Mouse (Mus musculus) erythroblast, adult 5-6 weeks (primary cell): Measurements from ENCODE around the gene Cdk5rap1. TPM values are rescaled to one million over a fixed set of nuclear protein-coding genes. Genes with fewer than 3 reads are reported as not detected.
"Not testable (repeated sequence)": the region's sequence is repeated elsewhere in the genome, so short reads cannot be mapped to it uniquely, and the experiment has no call there.

ENCODE experiments used
- ATAC-seq: replicated peaks from 2 replicates; pipeline ENCODE4 v1.8.0; 2016; ENCODE audit warnings: moderate number of reproducible peaks, mild to moderate bottlenecking, moderate TSS enrichment, inconsistent platforms; ENCODE audit not compliant: poor library complexity, low FRiP score, severe bottlenecking
- total RNA-seq, 2 experiments: library from RNA; stranded (forward) in 1 of 2; stranded (reverse) in 1 of 2; fragments of 150-400 nt in 1 of 2; fragments of 200-764, 138-1000 nt in 1 of 2; gene quantifications; 2 replicates each; pipeline versions ENCODE4 v1.2.3 to v1.2.4; 2015 to 2017; ENCODE audit warnings: low replicate concordance in 2 of 2

Cdk5rap1 gene
- total RNA-seq, 2 experiments from 2014 or later: 12.7 to 13.1 TPM

DNA sequence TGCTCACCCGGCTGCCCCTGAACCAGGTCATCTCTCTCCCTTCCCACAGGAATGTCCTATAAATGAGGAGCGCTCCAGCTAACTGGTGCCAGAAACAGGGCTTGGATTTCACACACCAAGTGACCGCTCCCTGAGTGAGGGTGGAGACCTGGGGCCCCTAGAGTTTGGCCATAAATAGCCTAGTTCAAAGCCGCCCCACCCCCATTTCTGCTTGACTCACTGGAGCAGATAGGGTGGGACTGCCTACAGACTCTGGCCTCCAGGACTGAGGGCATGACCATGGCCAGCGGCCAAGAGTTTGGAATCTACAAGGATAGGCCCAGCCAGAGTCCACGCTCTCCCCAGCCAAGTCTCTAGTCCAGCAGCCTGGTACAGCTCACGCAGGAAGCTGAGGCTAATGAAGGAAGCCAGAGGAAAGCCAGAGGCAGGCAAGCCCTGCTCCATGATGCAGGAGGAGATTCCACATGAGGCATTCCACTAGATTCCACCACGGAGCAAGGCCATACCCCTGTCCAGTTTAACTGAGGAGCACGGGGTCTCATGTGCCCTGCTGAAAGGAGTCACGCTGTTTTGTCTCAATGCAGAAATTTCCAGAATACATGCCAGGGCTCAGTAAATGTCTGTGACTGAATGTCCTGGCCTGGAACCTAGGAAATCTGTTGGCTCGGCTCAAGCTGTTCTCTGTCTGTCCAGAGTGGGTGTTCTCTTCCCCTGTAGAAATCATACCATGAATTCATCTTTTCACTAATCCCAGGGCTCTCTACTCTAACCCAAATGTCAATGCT is 17.6 kb upstream of the Cdk5rap1 start:
- ATAC-seq: 0 out of 2 replicates have a peak, but pooled peaks have one; percentile 39

DNA sequence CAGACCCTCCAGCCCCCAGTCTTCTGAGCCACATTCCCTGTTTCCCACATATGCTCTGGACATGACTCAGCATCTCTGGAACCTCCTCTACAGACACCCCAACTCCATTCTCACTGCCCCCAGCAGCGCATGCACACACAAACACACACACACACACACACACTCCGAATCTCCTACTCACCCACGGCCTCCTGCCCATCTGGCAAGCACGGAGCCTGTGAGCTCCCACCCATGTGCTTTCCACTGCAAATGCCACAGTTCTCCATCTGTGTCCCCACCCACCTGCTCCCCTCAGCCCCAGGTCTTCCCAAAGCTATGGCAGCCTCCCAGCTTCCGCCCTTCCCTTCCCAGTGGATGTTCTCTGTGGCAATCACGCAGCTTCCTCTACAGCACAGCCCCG is 6.3 kb upstream of the Cdk5rap1 start:
- no peak for ATAC-seq

DNA sequence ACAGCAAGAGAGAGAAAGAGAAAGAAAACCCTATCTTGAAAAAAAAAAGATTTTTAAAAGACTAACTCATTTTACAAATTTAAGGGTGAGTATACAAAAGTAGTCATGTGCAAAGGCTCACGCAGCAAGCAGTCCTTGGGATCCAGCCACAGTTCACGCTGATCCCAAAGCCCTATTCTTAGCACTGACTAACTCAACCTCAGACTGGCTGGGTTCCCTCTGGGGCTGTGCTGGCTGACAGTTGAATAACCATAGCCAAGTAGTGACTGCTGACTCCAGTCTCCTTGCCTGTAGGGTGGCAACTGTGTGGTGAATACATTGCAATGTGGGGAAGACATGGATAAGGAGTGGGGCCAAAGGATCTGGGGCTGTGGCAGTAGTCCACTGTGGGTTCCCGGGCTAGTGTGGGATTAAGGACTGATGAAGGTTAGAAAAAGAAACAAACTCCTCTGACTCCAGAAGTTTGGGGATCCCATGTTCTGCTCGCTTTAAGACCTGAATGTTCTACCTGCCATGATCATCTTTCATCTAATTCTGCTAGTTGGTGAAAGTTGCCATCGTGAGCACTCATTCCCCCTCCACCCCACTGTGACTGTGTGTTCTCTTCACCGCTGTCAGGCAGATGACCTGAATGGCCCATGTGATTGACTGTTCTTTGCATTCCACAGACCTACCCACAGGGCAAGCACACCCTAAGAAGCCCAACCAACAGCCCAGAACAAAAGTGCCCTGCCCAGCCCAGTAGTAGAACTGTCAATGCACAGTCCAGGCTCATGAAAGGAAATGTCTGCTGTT is 2.2 kb upstream of the Cdk5rap1 start:
- ATAC-seq: no peak

DNA sequence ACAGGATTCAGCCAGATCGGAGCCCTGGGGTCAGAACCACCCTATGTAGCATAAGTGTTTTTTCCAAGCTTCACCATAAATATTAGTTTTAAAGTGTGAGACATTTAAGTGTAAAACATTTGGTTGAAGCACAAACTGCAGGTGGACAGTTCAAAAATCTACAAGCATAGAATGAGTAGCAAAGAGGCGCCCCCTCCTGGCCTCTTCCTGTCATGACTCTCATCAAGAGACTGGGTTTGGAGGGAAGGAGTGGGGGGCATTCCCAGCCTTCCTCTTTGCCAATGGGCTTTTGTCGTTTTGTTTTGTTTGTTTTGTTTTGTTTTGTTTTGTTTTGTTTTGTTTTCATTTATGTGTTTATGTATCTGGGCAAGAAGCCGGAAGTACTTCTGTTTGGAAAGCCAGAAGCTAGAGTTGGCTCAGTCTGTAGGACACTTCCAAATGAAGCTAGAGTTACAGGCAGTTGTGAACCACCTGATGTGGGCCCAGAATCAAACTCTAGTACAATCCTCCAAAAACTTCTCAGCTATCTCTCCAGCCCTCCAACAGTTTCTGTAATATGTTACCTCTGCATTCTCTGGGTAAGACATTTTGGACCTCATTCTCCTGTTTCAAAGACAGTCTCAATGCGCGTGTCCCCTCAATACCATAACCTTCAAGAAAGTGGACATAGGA is 1.3 kb upstream of the Cdk5rap1 start:
- ATAC-seq: peak; percentile 56

DNA sequence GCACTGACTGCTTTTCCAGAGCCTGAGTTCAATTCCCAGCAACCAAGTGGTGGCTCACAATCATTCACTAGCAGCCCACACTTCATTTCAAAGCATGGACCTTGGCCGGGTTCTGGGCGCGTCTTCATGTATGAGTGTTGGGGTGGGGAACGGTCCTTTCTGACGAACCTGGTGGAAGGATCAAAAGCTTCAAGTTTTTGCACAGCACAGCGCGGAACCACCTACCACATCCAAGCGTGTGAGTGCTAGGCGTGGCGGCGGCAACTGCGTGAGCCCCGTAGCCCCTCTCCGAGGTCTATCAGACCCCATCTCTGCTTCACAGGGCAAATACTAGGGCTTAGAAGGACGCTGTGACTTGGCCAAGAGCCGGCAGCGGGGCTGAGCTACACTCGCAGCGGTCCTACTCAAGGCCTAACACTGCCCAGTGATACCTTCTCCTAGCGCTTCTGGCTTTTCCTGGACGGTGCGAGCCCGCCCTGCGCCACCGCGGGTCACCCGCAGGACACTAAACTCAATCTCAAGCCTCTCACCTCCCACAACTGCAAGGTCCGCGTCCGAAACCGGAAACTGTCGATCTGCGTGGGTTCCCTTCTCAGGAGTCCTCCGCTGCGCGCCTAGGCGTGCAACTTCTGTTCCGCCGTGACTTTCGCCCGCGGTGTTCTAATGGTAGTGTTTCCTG is 520 bp downstream of the Cdk5rap1 start:
- peak; percentile 89 for ATAC-seq

DNA sequence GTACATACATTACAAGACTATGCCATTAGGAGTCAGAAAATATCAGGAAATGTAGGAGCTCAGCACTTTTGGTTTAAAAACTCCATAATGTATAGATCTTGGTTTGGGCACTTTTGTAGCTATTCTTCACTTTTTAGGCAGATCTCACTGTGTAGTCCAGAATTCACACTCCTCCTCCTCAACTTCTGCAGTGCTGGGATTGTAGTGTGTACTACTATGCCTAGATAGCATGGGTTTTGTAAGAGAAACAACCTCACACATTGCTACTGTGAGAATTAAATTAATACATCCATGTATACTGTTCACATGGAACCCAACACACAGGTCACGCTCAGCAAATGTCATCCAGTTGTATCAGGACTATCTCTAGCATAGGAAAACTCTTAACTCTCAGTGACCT is 5.3 kb downstream of the Cdk5rap1 start:
- ATAC-seq: no peak

DNA sequence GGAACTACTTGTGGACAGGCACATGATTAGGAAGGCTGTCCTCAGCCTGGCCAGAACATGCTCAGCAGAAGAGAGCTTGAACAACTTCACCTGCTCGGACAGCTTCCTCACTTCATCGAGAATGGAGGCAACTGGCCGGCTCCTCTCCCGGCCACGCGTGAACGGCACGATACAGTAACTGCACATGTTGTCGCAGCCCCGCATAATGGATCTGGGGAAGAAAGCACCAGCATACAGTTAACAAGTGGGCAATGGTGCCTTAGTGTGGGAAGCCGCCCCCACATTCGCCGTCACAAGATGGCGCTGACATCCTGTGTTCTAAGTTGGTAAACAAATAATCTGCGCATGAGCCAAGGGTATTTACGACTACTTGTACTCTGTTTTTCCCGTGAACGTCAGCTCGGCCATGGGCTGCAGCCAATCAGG is 18.8 kb downstream of the Cdk5rap1 start:
- ATAC-seq: 0 out of 2 replicates have a peak, but pooled peaks have one; percentile 39

DNA sequence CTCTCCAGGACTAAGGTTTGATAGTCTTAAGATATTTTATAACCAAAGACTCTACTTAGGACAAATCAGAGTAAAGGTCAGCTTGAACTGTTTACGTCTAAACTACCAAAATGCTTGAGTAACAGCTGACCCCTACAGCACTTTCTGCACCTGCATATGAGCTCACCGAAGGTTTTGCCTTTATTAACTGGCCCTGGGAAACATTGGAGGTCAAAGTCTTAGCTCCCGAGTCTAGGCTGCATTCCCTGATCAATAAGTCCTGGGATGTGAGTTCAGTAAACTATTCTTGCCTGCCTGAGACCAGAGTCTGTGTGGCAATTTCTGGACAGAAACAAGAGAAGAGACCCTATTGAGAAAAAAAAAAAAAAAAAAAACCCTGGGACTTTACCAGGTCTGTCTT is 24.7 kb downstream of the Cdk5rap1 start:
- no peak for ATAC-seq

DNA sequence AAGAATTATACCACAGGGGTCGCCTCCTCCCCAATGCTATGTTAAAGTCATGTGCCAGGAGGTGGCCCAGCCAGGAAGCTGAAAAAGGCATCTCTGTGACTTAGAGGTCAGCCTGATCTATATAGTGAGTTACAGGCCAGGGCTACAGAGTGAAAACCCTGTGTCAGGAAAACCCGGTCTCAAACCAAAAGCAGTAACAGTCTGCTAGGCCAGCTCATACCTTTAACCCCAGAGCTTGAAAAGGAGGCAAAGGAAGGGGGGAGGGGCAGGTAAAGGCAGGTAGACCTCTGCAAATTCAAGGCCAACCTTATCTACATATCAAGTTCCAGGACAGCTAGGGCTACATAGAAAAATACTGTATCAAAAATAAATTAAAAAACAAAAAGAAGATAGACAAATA is 33.5 kb downstream of the Cdk5rap1 start:
- no peak for ATAC-seq

DNA sequence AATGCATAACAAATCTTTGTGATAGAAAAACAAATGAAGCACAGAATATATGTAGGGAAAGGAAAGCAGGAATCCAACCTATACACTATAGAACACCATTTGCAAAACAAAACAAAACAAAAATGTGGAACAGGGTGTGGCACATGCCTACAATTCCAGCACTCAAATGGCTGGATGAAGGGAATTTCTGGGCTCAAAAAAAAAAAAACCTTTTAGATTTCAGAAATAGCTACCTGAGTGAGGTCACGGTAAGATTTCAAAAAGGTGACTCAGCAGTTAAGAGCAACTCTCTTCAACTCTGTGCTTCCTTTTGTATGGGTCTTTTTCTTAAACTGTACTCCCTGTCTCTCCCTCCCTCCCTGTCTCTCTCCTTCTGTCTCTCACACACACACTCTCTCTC is 34.6 kb downstream of the Cdk5rap1 start:
- no peak for ATAC-seq

DNA sequence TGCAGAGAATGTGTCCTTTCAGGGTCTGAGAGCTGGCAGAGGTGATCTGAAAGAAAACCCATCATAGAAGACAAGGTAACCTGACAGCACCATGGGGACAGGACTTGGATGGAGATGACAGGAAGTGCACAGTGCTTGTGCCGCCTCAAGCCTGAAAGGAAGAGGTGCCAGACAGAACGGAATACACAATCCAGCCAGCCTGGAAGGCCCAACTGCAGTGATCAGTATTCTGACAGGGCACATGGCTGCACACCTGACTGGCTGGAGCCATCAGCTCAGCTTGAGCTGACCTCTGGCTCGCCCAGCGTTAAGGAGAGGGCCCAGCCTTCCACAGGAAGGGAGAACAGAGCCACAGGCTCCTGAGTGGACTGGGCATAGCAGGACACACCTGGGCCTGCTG is 37.2 kb downstream of the Cdk5rap1 start:
- no peak for ATAC-seq

DNA sequence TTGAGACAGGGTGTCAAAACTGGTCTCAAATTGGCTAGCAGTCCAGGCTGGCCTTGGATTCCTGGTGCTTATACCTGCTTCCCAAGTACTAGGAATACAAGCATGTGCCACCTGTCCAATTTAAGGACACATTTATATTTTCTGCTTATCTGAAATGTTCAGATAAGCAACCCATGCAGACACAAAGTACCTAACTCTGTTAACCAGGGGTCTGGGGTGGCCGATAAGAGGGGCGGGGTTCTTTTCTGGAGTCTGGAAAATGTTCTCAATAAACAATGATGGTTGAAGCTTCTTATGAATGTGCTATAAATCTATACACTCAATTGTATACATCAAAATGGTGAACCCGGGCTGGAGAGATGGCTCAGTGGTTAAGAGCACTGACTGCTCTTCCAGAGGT is 46.0 kb downstream of the Cdk5rap1 start:
- ATAC-seq: peak; percentile 72

DNA sequence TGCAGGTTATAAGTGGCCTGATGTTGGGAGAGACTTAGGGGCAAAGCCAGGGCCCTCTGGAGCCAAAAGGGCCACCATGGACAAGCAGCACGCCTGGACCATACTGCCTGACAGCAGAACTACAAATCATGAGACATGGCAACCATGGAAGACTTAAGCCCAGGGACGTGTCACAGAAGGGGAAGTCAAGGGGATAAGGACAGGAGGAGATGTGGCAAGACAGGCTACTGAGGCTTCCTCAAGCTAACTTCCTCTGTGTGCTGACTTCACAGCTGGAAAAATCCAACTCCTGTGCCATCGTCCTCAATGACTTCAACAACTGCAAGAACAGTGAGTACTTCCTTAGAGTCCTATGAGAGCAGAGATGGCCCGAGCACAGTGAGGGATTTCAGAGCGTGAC is 59.0 kb downstream of the Cdk5rap1 start:
- not testable (repeated sequence) for ATAC-seq

DNA sequence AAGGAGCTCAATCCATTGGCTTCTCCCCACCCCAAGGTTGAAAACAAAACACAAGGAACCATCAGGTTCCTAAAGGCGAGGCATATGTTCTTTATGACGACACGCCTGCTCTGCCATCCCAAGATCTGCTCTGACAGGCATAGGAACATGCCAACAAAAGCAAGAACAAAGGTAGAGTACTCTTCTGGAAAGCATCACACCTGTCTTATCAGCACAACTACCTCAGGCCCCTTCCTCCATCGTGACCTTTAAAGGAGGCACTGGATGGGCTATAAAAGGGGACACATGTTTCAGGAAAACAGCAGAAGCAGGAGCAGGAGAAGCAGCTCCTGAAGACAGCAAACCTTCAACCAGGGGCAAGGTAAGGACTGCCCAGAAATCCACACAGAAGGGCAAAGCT is 65.9 kb downstream of the Cdk5rap1 start, which contains the start of gene Bpifb9b:
Gene Bpifb9b (plus strand): TSS at position 301 of the 400 bp plus-strand sequence.
- ATAC-seq: not testable (repeated sequence)

DNA sequence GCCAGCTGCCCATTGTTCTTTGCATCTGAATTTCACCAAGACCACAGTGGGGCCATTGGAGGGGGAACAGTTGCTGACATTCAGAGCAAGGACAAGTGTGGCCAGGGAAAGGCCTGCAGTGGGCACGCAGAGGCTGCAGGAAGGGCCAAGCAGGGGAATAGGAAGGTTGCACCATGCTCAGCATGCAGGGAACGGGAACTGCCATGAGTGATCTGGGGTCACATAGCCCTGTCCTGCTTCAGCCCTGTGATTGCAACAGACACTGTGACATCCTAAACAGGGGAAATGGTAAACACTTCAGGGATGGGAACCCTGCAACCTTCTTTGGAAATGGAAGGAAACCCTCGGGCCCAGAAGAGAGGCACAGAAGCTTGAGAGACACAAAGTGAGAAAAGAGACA is 68.2 kb downstream of the Cdk5rap1 start:
- ATAC-seq: not testable (repeated sequence)

DNA sequence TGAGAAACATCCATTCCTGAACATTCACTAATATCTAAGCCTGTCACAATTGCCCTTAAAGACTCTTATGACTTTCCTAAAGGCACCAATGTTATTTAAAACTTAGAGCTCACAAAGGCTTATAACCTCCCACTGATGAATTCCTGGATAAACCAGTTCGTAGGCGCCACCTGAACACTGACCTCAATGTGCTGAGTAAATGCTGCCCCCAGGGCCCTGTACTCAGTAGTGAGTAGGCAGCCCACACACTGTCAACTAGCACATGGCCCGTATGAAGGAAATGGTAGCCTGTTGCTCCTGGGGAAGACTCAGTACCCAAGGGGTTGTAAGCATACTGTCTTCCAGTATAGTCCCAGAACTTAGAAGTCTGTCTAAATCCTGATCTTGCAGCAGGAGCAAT is 71.0 kb downstream of the Cdk5rap1 start:
- no peak for ATAC-seq

DNA sequence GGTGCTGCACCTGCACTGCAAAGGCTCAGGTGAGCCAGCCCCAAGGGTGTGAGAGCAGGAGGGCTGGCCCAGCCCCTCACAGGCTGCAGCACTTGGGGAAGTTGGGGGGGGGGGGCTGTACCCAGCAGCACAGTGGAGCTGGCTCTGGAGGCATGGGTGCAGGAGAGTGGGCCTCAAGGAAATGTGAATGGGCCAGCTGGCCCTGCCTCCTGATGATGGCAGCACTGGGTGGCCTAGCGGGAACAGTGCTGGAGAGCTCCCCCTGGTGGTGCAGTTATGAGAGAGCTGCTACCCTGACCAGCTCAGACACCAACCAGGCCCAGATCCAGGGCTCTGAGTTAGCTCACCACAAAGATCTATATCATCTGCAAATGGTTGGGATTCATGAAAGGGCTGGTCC is 72.3 kb downstream of the Cdk5rap1 start:
- ATAC-seq: peak; percentile 94

DNA sequence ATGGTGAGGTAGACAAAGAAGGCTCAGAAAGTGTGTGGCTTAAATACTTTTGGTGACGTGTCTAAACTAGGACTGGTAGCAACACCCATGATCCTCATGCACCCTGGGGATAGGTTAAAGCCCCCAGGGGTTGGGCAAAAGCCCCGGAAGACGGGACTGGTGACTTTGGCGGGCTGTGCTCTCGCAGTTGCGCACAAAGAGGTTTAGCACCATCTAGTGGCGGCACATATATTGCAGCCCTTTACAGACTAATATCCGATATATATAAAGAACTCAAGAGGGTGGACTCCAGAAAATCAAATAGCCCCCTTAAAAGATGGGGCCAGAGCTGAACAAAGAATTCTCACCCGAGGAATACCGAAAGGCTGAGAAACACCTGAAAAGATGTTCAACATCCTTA is 78.1 kb downstream of the Cdk5rap1 start:
- ATAC-seq: not testable (repeated sequence)

DNA sequence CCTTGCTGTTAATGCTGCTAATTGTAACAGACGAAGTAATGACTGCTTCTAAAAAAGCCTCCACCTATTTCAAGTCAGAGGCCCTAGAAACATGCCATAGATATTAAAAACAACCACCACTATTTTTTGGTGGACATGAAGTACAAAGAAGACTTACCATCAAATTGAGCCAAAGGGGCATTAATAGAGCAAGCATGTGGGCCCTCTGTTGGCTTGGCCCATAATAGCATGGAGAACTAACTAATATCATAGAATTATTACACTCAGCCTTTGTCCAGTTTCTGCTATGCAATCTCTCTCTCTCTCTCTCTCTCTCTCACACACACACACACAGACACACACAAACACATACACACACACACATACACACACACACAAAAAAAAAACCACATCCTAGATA is 80.0 kb downstream of the Cdk5rap1 start:
- ATAC-seq: no peak

DNA sequence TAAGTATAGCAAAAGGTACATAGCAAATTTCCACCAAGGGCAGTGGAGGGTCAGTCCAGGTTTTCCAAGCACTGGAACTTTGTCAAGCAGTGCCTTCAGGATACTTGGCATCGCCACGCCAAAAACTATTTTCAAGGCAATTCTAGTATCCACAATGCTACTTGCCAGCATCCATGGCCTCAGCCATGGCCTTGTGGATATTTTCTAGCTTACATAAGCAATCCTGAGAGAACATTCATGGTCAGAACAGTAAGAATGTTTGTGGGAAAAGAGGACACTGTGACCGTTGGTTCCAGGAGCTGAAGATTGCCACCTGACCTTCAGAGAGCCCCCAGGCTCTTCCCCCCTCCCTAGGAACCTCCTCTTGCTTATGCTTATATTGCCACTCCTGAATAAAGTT is 80.9 kb downstream of the Cdk5rap1 start:
- not testable (repeated sequence) for ATAC-seq
